Mouse (Mus musculus) cerebellum, adult (tissue): ENCODE measurements around the gene Tox2.

Experiments used
- ATAC-seq: cut with Nextera tagmentation; 2 replicates; pipeline ENCODE4 v1.9.2; 2017; ENCODE audit warnings: mild to moderate bottlenecking, moderate library complexity, mixed read lengths; ENCODE audit not compliant: insufficient number of reproducible peaks, low FRiP score, low TSS enrichment

The Tox2 gene

DNA sequence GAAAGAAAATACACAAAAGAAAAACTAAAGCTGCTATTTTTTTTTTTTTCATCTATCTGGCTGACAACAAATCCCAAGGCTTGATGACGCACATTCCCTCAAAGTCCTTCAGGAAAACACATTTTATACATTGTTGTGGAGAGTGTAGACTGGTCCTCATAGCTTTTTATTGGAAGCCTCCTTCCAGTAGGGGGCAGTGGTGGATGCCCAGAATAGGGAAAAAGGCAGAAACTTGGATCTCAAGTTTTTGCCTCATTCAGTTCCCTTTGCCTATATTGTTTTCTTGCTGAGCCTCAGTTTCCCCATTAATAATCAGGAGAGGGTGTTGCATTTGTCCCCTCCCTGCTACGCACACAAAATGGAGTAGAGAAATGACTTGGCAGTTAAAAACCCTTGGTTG lies 49.7 kb downstream of the Tox2 start:
- no peak for ATAC-seq

DNA sequence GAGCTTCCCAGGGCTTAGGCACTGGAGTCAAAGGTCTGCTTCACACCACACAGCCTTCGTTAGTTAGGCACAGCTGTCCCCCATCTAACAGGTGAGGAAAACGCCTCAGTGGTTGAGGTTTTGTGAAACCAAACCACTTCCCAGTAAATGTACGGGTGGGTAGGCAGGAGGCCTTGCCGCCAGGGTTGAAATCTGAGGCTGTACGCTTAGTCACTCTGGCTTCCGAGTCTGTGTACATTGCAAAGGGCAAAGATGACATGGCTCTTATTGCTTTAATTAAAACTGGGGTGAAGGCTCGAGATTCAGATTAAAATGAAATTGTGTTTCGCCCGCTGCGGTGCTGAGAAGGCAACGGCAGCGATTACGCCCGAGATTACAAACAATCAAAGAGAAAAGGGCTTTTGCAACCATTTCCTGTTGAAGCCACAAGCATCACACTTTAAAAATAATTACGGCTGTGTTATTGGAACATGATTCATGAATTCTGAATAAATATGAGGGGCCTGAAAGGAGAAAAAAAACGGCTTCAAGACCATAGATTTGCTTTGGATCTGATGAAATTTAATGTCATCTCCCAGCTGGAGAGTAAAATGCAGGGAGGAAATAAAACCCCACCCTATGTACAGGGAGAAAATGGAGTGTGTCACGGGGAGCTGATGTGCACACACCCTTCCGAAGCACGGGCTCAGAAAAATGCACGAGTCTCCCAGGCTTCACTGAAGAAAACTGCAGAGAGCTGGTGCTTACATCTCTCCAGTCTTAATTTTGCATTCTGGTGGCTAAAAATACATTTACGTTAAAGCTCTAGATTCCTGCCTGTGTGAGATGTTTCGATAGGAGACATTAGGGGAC lies 50.5 kb downstream of the Tox2 start:
- no peak for ATAC-seq

DNA sequence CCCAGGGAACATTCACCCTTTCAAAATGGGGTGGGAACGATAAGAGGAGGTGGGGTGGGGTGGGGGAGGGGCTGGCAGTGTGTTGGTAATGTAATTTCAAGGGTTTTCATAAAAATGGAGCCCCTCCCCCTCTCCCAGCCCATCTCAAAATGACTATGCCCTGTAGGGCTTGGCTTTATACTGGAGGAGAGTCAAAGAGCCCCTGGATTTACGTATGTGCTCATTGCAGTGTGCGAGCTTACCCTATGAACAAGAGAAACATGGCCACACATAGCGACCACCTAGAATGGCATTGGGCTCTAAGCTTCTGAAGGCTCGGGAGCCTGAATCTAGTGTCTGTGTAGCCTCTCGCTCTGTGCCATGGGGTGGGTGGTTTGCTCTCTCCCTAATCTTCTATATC lies 51.3 kb downstream of the Tox2 start:
- ATAC-seq = no peak

GRCm38 (mm10) chr2:163256765-163257164 lies 53.8 kb downstream of the Tox2 start:
- no peak for ATAC-seq

- ATAC-seq = no peak
Measured at GRCm38 (mm10) chr2:163261362-163262054, 58.6 kb downstream of the Tox2 start.

DNA sequence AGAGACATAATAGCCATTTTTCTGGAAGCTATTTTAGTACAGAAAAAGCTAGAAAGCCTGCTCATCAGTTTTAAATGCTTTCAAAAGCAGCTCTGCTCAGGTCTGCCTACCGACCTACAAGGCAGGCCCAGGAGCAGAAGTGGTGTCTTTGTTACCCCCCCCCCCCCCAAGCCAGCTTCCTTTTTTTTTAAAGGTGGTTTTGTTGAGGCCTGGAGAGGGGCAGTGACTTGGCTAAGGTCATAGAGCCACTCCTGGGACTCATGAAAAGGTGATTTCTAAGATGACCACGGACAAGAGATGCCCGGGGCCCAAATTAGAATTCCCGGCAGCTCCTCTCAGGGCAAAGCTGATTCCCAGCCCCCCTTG lies 59.1 kb downstream of the Tox2 start:
- ATAC-seq = no peak

GRCm38 (mm10) chr2:163267097-163267496 lies 64.2 kb downstream of the Tox2 start:
- ATAC-seq = no peak

GRCm38 (mm10) chr2:163271581-163272492 lies 68.9 kb downstream of the Tox2 start:
- no peak for ATAC-seq

DNA sequence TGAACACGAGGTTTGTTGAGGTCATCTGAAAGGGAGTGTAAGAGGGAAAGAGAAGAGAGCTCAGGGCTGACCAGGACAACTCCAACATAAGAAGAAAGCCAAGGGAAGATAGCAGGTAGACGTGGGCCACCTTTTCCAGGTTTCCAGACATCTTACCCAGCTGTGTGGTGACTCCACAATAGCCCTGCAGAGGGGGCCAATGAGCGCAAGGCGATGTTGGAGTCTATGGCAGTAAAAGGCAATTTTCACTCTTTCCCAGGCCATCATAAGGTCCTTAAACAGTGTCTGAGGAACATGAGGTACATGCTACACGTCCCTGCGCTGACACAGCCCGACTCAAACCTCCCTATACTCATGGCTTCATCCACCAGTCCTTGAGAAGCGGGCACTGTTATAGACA lies 70.9 kb downstream of the Tox2 start:
- no peak for ATAC-seq

DNA sequence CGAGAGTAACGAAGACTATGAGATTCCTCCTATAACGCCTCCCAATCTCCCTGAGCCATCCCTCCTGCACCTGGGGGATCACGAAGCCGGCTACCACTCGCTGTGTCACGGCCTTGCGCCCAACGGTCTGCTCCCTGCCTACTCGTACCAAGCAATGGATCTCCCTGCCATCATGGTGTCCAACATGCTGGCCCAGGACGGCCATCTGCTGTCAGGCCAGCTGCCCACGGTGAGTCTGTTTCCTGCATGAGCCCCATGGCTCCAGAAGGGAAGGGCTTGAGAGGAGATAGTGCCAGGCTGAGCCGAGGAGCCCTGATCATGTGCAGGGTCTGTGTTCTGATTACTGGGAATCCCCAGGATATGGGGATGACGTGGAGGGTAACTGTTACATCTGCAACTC lies 73.1 kb downstream of the Tox2 start:
- no peak for ATAC-seq

GRCm38 (mm10) chr2:163277979-163278378 lies 75.1 kb downstream of the Tox2 start:
- ATAC-seq = no peak

- no peak for ATAC-seq
Measured at GRCm38 (mm10) chr2:163280636-163281322, 77.9 kb downstream of the Tox2 start.

DNA sequence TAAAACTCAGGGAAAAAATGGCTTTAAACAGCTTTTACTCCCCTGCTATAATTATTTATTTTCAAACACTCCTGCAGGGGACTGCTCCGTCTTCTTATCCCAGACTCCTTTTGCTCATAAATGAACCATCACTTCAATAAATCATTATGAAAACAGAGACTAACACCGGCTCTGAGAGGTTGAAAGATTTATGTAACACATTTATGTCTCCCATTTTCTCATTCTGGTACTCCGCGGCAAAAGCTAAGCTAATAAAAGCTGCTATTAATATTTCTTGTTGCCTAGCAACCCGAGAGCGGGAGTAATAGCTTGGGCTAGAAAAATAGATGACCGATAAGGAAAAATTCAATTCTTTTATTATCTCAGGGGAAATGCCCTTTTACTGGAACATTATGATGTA lies 81.9 kb downstream of the Tox2 start:
- no peak for ATAC-seq

DNA sequence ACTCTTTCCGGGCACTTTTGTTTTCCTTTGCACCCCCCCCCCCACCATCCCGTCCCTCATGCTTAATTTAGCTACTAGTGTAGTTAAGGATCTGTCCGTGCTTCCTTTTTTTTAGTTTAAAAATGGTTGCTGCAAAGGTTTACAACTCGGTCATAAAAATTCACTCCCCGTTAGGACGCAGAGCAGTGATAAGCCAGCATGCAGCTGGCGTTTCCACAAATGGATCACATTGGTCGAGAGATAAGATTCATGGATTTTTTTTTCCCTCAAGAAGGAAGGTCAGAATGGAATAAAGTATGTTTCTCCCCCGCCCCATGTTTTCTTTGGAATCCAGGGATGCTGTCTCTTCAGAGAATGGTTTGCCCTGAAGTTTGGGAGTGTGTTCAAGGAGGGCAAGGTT lies 82.4 kb downstream of the Tox2 start:
- no peak for ATAC-seq

DNA sequence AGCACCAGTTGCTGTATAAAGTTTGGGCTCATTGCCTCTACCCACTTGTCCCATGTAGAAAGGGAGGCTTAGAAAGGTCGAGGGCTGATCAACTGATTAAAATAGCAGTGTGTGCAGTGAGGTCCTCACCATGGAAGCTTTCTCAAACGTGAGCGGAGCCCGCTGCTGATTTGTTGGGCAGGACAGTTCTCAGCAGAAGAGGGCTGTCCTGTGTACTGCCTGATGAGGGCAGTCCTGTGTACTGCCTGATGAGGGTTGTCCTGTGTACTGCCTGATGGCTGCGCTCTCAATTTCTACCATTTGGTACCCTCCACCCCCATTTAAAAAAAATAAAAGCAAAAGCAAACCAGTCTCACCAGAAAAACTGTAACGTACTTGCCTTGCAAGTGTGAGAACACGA lies 82.8 kb downstream of the Tox2 start:
- ATAC-seq = no peak

- no peak for ATAC-seq
Measured at GRCm38 (mm10) chr2:163288881-163289379, 86.0 kb downstream of the Tox2 start.

- ATAC-seq = no peak
Measured at GRCm38 (mm10) chr2:163296999-163297630, 94.2 kb downstream of the Tox2 start.

GRCm38 (mm10) chr2:163300069-163301060 lies 97.4 kb downstream of the Tox2 start:
- no peak for ATAC-seq
